Mouse (Mus musculus): ENCODE data around the gene Arap1.

GRCm38 (mm10) chr7:101455141-101455540 is 107.3 kb downstream of the Arap1 start:
- TF ChIP-seq CTCF (IDR thresholded peaks at IDR 0.05; ENCODE audit: low read depth, low read length) (no peak), POLR2A (IDR thresholded peaks at IDR 0.05; ENCODE audit: borderline replicate concordance, low read depth, low read length) (no peak)

All from bone marrow macrophage, adult 2 months (primary cell).